Mouse (Mus musculus) midbrain, postnatal 0 days (tissue): ENCODE results near the gene Arhgap20. TPM values are rescaled to one million over a fixed set of nuclear protein-coding genes. Genes with fewer than 3 reads are reported as not detected.
A peak's percentile ranks its signal among the peaks of the same experiment; 100 is the strongest.

Experiments used
- ATAC-seq: fragments of 200-750 bp; cut with Nextera tagmentation; 2 replicates; pipeline ENCODE4 v1.8.0; 2017; ENCODE audit warnings: moderate number of reproducible peaks, mild to moderate bottlenecking, moderate TSS enrichment, moderate library complexity; ENCODE audit not compliant: low FRiP score
- DNase-seq: peaks from one replicate; pipeline ENCODE4 v3.0.0-alpha.2; 2015; ENCODE audit warnings: low spot score
- H3K27ac ChIP-seq: fragments of 300-500 bp; sonication (generic); 2 replicates; pipeline ENCODE4 v1.5.1; 2014; ENCODE audit warnings: low read depth, mild to moderate bottlenecking, low read length, mixed read lengths
- H3K27me3 ChIP-seq: fragments of 300-500 bp; sonication (generic); 2 replicates; pipeline ENCODE4 v1.6.1; 2014; ENCODE audit warnings: low read length, control low read depth, mixed read lengths; ENCODE audit not compliant: insufficient read depth
- H3K36me3 ChIP-seq: fragments of 300-500 bp; sonication (generic); 2 replicates; pipeline ENCODE4 v1.6.1; 2014; ENCODE audit warnings: low read length, control low read depth, mixed read lengths; ENCODE audit not compliant: insufficient read depth
- H3K4me1 ChIP-seq: fragments of 300-500 bp; sonication (generic); 2 replicates; pipeline ENCODE4 v1.6.1; 2014; ENCODE audit warnings: mild to moderate bottlenecking, control low read depth, antibody characterized with exemption, low read length, mixed read lengths; ENCODE audit not compliant: insufficient read depth
- H3K4me2 ChIP-seq: fragments of 300-500 bp; sonication (generic); 2 replicates; pipeline ENCODE4 v1.6.1; 2014; ENCODE audit warnings: low read depth, mild to moderate bottlenecking, low read length, mixed read lengths; ENCODE audit not compliant: poor library complexity, severe bottlenecking
- H3K4me3 ChIP-seq: fragments of 300-500 bp; sonication (generic); 2 replicates; pipeline ENCODE4 v1.5.1; 2014; ENCODE audit warnings: low read depth, mild to moderate bottlenecking, low read length, moderate library complexity
- H3K9ac ChIP-seq: fragments of 300-500 bp; sonication (generic); replicated peaks from 2 replicates; pipeline ENCODE4 v1.6.1; 2014; ENCODE audit warnings: mild to moderate bottlenecking, low read length, moderate library complexity, mixed read lengths; ENCODE audit not compliant: poor library complexity, severe bottlenecking
- H3K9me3 ChIP-seq: fragments of 300-500 bp; sonication (generic); 2 replicates; pipeline ENCODE4 v1.6.1; 2016; ENCODE audit warnings: low read length, control low read depth
- CTCF ChIP-seq: IDR thresholded peaks from 2 replicates; pipeline ENCODE4 v1.5.1; 2016; ENCODE audit warnings: antibody characterized with exemption, mild to moderate bottlenecking
- WGBS: fragments of 180-500 bp; shearing (Covaris S2); extraction: QIAGEN DNeasy Blood & Tissue Kit; methylation state at CpG from one replicate; pipeline ENCODE4 v1.1.7; 2014; 5-methylcytosine and 5-hydroxymethylcytosine counted together
- polyA plus RNA-seq: library from polyadenylated mRNA; unstranded; fragments of >200 nt; fragmentation: Nextera tagmentation; extraction: Ambion mirVana; gene quantifications from 2 replicates; pipeline ENCODE4 v1.2.1, GENCODE M21; 2015
- total RNA-seq: library from RNA; depleted of rRNA; stranded (reverse); fragments of >200 nt; gene quantifications from 2 replicates; pipeline ENCODE4 v1.2.3, GENCODE M21; 2014

Arhgap20 gene
- total and polyA plus RNA-seq, 2 experiments from 2014 or later: 28.2 to 36.1 TPM

DNA sequence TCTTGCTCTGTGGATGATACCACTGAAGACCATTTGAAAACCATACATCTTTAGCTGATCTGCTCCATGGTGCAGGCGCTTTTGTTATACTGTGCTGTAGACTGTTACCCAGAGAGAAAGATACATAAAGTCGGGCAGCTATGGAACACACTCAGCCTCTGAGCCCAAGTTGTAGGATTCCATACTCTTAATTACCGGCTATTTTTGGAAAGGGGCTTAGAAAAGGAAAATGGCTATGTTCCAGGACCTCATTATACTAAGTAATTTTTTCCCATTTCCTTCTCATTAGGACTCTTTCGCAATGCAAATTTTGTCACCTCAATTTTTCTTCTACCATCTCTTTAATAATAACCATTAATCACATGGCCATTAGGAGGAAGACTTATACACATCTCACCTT lies 25.3 kb upstream of the Arhgap20 start:
- H3K4me2 ChIP-seq: no peak overlapping the region
- no peaks in the 10 kb centered on the region for H3K27me3 ChIP-seq
- 82% methylated on average over 4 of the region's 4 CpGs for WGBS
- no peak overlapping the region for H3K4me3 ChIP-seq
- no peak overlapping the region for H3K27ac ChIP-seq
- H3K9ac ChIP-seq: no peak overlapping the region
- DNase-seq (no peak), ATAC-seq (no peak)
- TF ChIP-seq CTCF: no peak
- no peaks in the 10 kb centered on the region for H3K9me3 ChIP-seq
- no peaks in the 10 kb centered on the region for H3K36me3 ChIP-seq
- H3K4me1 ChIP-seq: peaks cover 14% of the 10 kb centered on the region

DNA sequence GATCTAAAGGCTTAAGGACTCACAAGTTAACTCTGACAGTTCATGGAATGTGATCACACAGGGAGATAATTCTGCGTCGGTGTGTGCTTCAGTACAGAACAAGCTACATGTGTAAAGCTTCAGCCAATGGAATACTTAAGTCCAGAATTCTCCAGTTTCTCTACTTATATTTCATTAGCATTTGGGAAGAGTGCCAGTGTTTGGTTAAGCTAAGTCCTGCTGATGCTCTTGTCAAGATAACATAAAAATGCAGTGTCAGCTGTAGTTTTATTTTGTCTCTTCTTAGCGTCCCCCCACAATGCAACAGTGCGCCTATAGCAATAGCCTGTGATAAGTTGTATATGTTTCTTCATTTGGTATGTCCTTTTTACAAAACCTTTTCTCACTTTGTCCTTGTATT lies 15.0 kb upstream of the Arhgap20 start:
- no peaks in the 10 kb centered on the region for H3K9me3 ChIP-seq
- H3K27ac ChIP-seq: no peak overlapping the region
- no peak overlapping the region for H3K4me3 ChIP-seq
- H3K4me2 ChIP-seq: no peak overlapping the region
- WGBS: 79% methylated on average over 4 of the region's 4 CpGs
- no peak for ATAC-seq
- no peak for TF ChIP-seq CTCF
- no peaks in the 10 kb centered on the region for H3K27me3 ChIP-seq
- no peaks in the 10 kb centered on the region for H3K36me3 ChIP-seq
- no peaks in the 10 kb centered on the region for H3K4me1 ChIP-seq
- no peak overlapping the region for H3K9ac ChIP-seq
- DNase-seq: no peak

- Histone ChIP-seq H3K4me1 (no peaks in the 10 kb centered on the region), H3K27me3 (no peaks in the 10 kb centered on the region), H3K4me2 (no peak overlapping the region), H3K36me3 (no peaks in the 10 kb centered on the region), H3K4me3 (no peak overlapping the region), H3K9ac (no peak overlapping the region), H3K27ac (no peak overlapping the region), H3K9me3 (no peaks in the 10 kb centered on the region)
- DNase-seq: no peak
- ATAC-seq: no peak
- 69% methylated on average over 2 of the region's 2 CpGs for WGBS
- TF ChIP-seq CTCF: no peak
Measured at GRCm38 (mm10) chr9:51761003-51761402, 4.1 kb upstream of the Arhgap20 start.

GRCm38 (mm10) chr9:51764041-51764875 lies 879 bp upstream of the Arhgap20 start:
- 3% methylated on average over 12 of the region's 12 CpGs for WGBS
- DNase-seq (peak; percentile 81), ATAC-seq (peak; percentile 44)
- H3K9ac ChIP-seq: peak overlapping the region; percentile 97
- peak; percentile 74 for TF ChIP-seq CTCF
- H3K9me3 ChIP-seq: no peaks in the 10 kb centered on the region
- no peaks in the 10 kb centered on the region for H3K36me3 ChIP-seq
- peak overlapping the region; percentile 96 for H3K27ac ChIP-seq
- H3K4me3 ChIP-seq: peak overlapping the region; percentile 93
- H3K27me3 ChIP-seq: no peaks in the 10 kb centered on the region
- H3K4me2 ChIP-seq: peak overlapping the region; percentile 67
- peaks cover 4% of the 10 kb centered on the region; the same call in 1 of the 2 replicates for H3K4me1 ChIP-seq

- peaks cover 4% of the 10 kb centered on the region; the same call in 1 of the 2 replicates for H3K4me1 ChIP-seq
- no peaks in the 10 kb centered on the region for H3K9me3 ChIP-seq
- DNase-seq (peak; percentile 30), ATAC-seq (peak; percentile 74)
- peak overlapping the region; percentile 97 for H3K9ac ChIP-seq
- peak overlapping the region; percentile 93 for H3K4me3 ChIP-seq
- no peak for TF ChIP-seq CTCF
- H3K36me3 ChIP-seq: no peaks in the 10 kb centered on the region
- no peaks in the 10 kb centered on the region for H3K27me3 ChIP-seq
- H3K4me2 ChIP-seq: peak overlapping the region; percentile 67
- peak overlapping the region; percentile 96 for H3K27ac ChIP-seq
- WGBS: under 1% methylated on average over 49 of the region's 58 CpGs
Measured at GRCm38 (mm10) chr9:51765417-51766174, 459 bp downstream of the Arhgap20 start.
